Mouse (Mus musculus) monocyte, adult 2 months (primary cell): Measurements from ENCODE around the gene Satb1.

Experiments used
- DNase-seq, 2 experiments: peaks; one replicate each; pipeline ENCODE4 v3.0.0; 2022; ENCODE audit warnings: low spot score in 2 of 2, low read depth in 1 of 2

The Satb1 gene

GRCm38 (mm10) chr17:51778961-51779360 lies 54.1 kb downstream of the Satb1 start:
- no peak for DNase-seq

- DNase-seq, result no peak
Measured at GRCm38 (mm10) chr17:51777813-51778212, 55.3 kb downstream of the Satb1 start.

DNA sequence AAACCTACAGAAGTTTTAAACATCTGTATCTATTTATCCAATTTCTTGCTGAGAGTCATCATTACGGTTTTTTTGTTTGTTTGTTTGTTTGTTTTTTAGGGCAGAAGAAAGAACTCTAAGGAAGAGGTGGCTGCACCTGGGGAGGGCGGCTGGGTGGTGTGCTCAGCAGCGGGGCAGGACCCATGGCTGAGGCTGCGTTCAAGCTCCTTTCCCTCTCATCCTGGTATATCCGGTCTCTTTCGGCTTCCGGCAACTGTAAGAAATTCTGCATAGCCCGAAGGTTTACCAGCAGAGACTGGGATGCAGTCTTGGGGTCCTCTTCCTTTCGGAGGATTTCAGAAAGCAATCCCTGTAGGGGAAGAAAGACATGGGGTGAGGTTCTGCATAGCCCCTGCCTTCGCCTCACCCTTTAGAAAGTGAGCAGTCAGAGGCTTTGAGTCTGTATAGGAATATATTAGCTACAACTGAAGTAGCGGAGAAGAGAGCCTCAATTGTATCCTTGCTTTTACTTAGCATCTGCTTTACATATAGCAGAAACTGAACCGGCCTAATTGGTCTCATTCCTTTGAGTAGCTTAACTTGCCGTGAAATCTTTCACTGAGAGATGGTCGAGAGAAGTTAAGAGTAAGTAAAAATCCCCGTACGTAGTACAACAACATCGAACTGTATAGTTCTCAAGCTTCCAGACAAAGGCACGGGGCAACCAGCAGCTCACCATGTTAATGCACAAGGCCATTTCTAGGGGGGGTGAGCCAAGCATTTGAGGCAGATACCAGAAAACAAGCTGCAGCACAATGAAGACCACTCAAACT lies 57.8 kb downstream of the Satb1 start:
- no peak for DNase-seq

- no peak for DNase-seq
Measured at GRCm38 (mm10) chr17:51763600-51763999, 69.5 kb downstream of the Satb1 start.

DNA sequence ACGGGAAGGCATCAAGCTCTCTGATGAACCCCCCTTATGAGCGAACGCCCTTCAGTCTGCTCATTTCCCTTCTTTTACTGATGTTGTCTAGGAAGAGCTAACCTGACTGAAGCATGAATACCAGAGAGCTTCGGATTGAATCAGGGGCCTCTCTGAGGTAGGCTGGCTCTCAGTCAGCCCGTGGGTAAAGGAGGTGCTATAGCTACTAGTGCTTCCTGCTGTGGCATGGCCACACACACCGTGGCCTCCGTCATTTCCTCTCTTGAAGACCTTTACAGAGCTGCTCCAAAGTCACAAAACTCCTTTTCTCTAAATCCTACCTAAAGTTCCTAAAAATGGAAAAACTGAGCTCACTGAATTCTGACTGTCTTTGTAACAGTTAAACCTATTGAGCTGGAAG lies 70.6 kb downstream of the Satb1 start:
- DNase-seq, result no peak

DNA sequence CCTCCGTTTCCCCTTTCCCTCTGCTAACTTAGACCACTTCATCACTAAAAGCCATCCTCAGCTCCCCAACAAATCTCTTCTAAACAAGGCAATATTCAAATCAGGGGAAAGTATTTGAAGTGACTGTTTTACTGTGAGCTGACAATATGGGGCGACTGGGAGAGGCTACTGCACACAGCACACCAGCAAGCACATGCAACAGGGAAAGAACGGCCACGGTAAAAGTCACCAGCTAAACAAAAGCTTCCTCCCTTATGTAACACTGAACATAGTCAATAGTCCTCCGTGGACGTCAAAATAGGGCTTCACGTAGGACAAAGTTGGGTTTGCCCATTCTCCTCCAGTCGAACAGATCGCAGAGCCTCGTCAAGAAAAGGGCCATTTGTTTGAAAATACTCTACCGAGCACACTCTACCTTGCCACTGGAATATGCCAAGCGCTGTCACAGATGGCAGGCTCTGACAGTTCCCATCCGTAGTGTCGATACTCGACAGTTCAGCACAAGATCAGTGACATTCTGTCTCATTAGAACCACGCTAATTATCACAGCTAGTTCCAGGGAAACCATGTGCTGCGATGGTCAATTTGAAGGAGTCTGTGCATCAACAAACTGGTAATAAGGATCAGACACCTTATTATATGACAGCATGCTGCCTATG lies 72.0 kb downstream of the Satb1 start:
- DNase-seq, result no peak

DNA sequence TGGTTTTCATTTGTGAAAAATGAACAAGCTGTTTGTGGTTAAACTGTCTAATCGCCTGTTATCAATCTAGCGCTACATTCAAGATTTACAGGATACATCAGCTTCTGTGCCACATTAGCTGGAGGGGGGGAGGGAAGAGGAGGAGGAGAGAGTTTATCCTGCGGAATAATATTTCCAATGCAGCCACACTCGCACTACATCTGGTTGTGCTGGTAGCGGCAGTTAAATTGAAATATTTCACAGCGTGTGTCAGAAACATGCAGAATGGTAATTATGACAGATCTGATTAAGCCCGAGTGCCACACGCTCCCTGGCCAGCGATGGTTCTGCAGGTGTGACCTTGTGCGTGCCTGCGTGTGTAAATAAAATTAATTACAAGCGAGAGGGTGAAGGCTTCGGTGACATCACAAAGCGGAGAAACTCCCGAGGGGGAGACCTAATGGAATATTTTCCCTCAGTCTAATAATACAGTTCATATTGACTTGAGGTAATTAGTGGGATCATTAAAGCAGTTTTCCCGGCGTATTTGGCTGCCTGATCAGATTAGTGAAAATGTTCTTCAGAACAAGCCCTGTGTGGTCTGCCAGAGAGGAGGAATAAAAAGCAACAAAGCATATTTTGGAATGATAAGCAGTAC lies 72.7 kb downstream of the Satb1 start:
- DNase-seq, result no peak

DNA sequence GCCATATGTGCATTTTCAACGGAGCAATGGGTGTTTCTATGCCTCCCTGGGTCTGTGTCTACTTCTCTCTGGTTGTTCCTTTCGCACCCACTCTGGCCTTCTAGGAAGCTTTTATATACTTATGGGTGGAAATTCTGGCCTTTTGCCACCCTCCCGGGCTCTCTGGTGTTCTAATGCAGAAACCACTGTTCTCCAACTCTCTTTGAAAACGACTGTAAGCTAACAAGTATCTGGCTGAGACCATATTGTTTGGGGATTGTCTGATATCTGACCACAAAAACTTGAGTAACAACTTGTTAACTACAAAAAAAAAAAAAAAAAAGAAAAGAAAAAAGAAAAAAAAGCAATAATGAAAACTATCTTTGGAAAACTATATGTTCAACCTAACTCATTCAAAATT lies 73.6 kb downstream of the Satb1 start:
- DNase-seq, result no peak

- no peak for DNase-seq
Measured at GRCm38 (mm10) chr17:51752142-51752541, 80.9 kb downstream of the Satb1 start.

GRCm38 (mm10) chr17:51747204-51747603 lies 85.9 kb downstream of the Satb1 start:
- no peak for DNase-seq

GRCm38 (mm10) chr17:51742502-51742901 lies 90.6 kb downstream of the Satb1 start:
- DNase-seq, result no peak

DNA sequence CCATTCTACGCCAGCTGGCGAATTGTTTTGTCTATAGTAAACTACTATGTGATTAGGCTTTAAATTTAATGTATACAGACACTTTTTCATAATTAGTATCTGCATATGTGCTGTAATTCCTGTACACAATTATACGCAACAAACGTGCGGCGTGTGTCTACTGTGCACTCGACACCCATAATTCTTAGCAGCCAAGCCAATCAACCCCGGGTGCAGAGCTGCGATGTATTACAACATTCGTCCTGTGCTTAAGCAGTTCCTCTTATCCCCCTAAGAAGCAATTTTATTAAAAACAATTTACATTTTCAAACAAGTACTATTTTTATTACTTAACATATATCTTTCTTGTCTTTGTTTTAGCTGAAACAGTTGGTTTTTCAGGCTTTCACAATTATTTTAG lies 92.0 kb downstream of the Satb1 start:
- no peak for DNase-seq

- no peak for DNase-seq
Measured at GRCm38 (mm10) chr17:51740246-51740645, 92.8 kb downstream of the Satb1 start.

GRCm38 (mm10) chr17:51724486-51724885 lies 108.6 kb downstream of the Satb1 start:
- DNase-seq, result no peak

GRCm38 (mm10) chr17:51695711-51696110 lies 137.4 kb downstream of the Satb1 start:
- no peak for DNase-seq

DNA sequence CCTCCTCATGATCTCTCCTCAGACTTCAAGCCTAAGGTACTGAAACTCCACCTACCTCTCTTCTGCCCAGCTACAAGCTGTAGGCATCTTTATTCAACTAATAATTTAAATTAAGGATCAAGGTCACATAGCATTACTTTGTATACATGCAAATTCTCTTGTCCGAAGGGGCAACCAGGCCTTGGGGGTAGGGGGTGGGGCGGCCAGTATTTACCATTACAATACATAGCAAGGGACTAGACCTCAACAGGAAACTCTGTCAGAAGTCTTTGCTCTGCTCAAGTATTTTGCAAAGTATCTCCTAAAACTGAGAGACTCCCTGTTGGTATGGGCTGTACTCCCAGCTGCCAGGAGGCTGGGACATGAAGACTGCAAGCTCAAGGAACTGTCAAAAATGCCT lies 137.8 kb downstream of the Satb1 start:
- no peak for DNase-seq

- DNase-seq, result no peak
Measured at GRCm38 (mm10) chr17:51690526-51690925, 142.6 kb downstream of the Satb1 start.

DNA sequence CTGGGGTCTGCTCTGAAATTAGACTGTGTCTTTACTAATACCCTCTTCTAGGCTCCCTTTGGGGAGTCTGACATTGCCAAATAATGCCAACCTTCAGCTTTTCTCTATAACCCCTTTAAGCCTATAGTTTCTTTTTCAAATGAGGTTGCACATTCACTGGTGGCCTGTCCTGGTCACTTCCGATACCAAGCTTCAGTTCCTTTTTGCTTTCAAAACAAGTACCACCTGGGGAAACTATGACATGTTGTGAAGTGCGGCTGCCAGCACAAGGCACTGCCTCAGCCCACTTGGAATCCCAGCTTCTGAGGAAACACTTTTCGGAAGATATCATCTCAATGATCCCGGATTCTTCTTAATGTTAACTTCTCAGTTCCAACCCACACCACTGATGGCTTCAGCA lies 145.9 kb downstream of the Satb1 start:
- DNase-seq, result no peak
